Mouse (Mus musculus) right cerebral cortex, adult 18-20 months (tissue): ENCODE data around the gene Gm6583.
"Not testable (repeated sequence)": the region's sequence is repeated elsewhere in the genome, so short reads cannot be mapped to it uniquely, and the experiment has no call there.

Experiments
- DNase-seq: peaks from one replicate; pipeline ENCODE4 v3.0.0; 2022; ENCODE audit warnings: mixed read lengths

Gm6583 gene

DNA sequence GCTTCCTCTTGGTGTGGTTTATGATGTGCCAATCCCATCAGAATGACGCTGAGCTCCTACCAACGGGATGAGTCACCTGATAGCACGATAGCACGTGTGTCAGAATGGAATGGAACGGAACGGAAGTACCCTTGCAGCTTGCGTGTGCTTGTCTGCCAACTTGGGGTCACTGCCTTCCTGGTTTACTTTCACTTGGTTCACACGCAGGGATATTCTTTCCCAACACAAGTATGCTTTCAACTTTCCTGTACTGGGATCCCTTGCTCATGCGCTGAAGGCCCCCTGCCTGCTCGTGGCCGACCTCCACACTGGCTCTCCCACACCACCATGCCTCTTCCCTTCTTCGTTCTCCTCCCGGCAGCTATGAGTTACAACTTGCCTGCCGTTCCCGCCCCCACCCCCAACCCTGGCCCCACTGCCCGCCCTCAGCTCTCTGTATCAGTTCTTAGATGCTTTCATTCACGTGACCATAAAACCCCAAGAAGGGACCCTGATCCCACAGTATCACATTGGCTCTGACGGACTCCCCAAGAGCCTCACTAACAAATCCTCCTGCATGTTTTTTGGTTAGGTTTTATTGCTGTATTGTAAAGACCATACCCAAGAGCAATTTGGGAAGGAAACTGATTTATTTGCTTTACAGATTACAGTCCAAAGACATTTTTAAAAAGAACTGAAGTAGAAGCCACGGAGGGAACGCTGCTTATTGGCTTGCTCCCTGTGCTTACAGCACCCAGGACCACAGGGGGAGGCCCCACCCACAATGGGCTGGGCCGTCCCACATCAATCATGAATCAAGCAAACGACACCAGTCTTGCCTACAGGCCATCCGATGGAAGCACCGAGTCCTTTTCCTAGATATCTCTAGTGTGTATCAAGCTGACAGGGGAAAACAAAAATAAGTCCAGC is 30.9 kb downstream of the Gm6583 start:
- DNase-seq, result no peak

GRCm38 (mm10) chr5:112323246-112323645 is 32.6 kb downstream of the Gm6583 start:
- DNase-seq, result no peak

- no peak for DNase-seq
Measured at GRCm38 (mm10) chr5:112321376-112321775, 34.5 kb downstream of the Gm6583 start.

- DNase-seq, result peak; percentile 87
Measured at GRCm38 (mm10) chr5:112320936-112321335, 34.9 kb downstream of the Gm6583 start.

DNA sequence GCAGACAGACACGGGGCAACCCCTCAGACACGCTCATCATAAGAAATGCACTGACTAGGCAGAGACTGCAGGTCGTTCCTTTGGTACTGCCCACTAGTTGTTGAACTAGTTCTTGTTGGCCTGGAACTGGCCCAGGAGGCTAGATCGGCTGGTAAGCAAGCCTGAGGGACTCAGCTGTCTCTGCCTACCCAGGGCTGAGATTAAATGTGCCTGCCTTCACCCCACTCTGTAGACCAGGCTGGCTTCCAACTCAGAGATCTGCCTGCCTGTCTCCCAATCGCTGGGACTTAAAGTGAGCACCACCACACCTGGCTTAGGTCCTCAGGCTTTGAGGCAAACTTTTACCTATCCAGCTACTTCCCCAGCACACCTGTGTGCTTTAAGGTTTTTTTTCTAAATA is 35.5 kb downstream of the Gm6583 start:
- no peak for DNase-seq

DNA sequence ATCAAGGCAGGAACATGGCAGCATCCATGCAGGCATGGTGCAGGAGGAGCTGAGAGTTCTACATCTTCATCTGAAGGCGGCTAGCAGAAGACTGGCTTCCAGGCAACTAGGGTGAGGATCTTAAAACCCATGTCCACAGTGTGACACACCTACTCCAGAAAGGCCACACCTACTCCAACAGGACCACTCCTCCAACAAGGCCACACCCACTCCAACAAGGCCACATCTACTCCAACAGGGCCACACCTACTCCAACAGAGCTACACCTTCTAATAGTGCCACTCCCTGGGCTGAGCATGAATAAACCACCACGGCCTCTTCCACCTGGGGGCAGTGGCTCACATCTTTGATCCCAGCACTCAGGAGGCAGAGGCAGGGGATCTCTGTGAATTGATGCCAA is 36.5 kb downstream of the Gm6583 start:
- not testable (repeated sequence) for DNase-seq

DNA sequence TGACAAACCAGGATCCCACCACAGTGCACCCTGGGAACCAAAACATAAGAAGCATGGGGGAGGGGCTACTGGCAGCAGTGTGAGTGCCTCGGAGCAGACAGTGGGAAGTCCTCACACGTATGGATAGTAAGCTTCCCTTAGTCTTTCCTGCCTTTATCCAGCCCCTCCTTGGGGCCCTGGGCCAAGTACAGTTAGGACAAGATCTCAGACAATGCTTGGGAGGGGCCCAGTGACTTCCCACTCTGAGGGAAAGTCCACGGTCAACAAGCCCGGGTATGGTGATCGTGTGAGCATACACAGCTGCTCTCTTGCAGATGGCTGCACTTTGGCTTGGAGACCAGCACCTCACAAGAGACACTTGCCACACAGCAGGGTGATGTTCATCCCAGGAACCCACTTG is 38.5 kb downstream of the Gm6583 start:
- DNase-seq, result no peak

GRCm38 (mm10) chr5:112316468-112316867 is 39.4 kb downstream of the Gm6583 start:
- DNase-seq, result no peak

DNA sequence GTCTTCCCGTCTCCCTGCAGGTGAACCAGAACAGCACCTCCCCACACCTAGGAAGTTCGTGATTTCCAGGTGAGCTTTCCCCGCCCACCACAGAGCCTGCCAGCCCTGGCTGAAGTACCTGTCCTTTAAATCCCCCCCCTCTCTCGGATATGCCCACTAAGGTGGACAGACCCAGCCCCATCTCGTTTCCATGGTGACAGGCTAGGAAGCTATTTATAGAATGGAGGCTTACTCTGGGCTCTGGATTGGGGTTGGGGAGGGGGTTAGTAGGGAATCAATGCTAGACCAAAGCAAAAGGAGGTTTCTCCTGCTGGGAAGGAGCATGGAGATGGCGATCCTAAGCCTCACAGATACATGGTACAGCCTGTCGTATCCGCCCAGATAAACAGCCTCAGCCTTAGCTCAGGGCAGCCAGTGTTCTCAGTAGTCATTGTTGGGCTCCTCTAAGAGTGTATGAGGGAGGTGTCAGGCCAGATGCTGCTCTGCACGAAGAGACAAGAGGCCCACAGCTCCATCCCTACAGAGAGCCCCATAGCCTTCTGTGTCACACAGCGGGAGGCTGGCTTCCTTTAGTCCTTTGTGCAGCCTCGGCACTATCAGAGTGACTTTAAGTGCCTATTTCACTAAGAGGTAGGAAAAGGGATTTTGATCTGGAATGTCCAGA is 42.5 kb downstream of the Gm6583 start:
- no peak for DNase-seq

DNA sequence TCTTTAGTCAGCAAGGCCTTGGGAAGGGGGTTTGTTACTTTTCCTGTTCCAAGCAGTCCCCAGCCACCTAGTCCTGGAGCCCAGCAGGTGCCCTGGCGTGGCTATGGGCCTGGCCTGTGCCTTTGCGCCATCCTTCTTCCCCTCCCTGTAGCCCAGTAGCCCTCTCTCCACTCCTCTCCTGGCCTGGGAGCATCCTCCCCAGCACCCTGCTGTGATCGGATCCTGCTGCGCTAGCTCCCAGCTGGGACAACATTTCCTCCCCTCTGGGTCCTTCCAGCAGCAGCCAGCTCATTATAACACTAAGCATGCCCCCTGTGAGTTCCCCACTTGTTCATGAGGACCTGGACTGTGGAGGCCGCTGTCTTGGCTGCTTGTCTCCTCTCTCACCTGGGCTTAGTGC is 50.0 kb downstream of the Gm6583 start:
- no peak for DNase-seq
